Mouse (Mus musculus) MEL-GATA-1-ER (cell line): ENCODE measurements around the gene Rpl22.

Source experiments
- DNase-seq: peaks from one replicate; pipeline ENCODE4 v3.0.0-alpha.2; 2012; ENCODE audit warnings: low read depth; ENCODE audit errors: extremely low read depth

Rpl22 gene

DNA sequence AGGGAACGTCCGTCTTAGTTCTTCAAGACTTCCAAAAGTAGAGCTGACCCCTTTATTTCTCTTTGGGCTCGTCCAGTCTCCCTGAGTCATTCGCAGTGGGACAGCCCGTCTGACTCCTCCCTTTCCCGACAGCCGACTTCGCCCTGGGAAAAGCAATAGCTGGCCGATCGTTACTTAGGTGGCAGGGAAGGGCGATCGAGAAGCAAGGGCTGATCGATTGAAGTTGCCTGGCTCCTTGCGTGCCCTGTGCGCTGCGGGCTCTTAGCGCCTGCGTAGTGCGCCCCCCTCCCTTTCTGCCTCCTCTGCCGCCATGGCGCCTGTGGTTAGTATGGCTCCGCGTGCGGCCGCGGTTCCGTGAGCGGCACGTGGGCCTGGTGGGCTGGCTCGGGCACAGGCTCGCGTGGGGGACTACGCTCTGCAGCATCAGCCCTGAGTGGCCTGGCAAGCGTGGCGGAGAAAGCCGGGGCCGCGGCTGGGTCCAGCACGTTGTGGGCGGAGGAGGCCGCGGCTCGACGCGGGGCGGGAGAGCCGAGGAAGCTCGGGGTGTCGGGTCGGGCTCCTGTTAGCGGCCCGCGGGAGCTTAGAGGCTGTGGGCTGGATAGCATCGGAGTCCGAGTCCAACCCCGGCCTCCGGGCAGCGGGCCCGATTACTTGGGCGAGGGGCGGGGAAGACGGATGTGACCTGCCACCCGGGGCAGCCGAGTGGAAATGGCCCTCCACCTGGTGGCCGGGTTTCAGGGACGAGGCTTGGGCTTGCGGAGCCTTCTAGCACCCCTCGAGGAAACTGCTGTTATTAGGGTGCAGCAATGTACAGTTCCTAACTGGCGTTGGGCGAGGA lies at the start of gene Rpl22:
Gene Rpl22 (plus strand): TSS at position 169 of the 838 bp plus-strand sequence.
- DNase-seq = peak; percentile 95

GRCm38 (mm10) chr4:152276389-152277347 lies 48.9 kb upstream of the Rpl22 start:
- DNase-seq = no peak

- no peak for DNase-seq
These were observed 47.6 kb upstream of the Rpl22 start for GRCm38 (mm10) chr4:152277916-152278315.

- DNase-seq = no peak
These were observed 46.6 kb upstream of the Rpl22 start for GRCm38 (mm10) chr4:152278986-152279385.

DNA sequence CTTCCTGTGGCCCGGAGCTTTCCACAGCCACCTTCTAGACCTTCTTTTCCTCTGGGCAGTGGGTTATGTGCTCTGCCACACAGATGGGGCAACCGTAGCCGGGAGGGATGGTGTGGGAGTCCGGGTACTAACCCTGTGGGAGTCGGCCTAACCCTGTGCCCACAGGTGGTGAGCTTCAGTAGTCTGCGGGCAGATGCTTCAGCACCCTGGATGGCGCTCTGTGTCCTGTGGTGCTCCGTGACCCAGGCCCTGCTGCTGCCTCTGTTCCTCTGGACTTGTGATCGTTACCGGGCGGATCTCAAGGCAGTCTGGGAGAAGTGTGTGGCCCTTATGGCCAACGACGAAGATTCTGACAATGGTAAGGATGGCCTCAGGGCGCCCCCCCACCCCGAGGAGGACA lies 43.9 kb upstream of the Rpl22 start:
- DNase-seq = no peak

DNA sequence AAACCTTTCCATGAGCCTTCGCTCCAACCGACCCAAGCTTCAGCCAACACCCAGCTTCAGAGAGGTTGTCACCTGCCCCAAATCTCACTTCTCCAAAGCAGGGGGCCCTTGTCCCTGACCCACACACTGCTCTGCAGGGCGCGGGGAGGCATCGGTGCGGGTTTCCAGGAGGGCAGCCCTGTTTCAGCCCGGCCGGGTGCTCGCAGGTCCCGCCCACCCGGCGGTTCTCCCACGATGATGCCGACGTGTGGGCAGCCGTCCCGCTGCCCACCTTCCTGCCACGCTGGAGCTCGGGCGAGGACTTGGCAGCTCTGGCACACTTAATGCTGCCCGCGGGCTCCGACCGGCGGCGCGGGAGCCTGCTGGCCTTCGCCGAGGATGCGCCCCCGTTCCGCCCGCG lies 42.8 kb upstream of the Rpl22 start:
- DNase-seq = no peak

DNA sequence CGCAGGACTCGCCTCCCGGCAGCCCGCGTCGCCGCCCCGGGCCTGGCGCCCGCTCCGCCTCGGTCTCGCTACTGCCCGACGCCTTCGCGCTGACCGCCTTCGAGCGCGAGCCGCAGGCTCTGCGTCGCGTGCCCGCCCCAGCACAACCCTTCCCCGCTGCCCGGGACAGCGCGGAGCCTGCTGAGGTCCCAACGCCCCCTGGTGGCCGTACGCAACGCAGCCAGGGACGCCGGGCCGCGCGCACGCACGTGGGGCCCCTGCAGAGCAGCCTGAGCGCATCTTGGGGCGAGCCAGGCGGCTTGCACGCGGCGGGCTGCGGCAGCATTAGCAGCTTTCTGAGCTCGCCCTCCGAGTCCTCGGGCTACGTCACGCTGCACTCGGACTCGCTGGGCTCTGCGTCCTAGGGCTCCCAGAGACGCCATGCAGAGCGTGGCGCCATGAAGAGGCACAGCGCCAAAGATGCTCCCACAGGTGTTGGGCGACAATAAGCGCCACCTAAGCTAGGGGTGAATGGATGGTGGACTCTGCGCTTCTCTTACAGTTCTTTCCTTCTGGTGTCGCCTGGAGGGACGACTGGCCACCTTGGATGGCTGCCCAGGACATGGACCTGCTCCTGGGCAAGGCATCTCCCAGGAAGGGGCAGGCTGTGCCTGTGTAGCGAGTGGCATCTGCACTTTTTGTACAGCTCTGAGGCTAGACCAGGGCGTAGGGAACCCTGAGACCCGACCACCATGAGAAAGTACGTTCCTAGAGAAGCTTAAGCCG lies 42.2 kb upstream of the Rpl22 start:
- DNase-seq = no peak

GRCm38 (mm10) chr4:152285505-152285904 lies 40.0 kb upstream of the Rpl22 start:
- no peak for DNase-seq

DNA sequence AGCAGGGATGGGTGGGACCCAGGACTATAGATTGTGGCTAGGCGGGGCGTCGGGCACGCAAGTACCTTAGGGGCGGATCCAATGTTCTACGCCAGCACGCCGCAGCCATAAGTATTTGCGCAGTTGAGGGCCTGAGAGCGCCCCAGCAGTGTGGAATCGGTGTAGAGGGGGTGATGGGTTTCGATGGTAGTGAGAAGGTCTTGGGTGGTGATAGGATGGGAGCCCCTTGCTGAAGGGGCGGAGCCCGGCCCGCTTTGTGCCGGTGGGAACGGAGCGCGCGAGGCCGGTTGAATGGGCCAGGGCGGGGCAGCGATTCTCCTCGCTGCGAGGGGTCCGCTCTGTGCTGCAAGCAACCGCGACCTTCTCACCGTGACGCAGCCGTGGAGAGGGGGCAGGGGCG lies 39.4 kb upstream of the Rpl22 start:
- no peak for DNase-seq

- DNase-seq = no peak
These were observed 38.7 kb upstream of the Rpl22 start for GRCm38 (mm10) chr4:152286887-152287286.

GRCm38 (mm10) chr4:152287317-152288120 lies 38.0 kb upstream of the Rpl22 start:
- no peak for DNase-seq

DNA sequence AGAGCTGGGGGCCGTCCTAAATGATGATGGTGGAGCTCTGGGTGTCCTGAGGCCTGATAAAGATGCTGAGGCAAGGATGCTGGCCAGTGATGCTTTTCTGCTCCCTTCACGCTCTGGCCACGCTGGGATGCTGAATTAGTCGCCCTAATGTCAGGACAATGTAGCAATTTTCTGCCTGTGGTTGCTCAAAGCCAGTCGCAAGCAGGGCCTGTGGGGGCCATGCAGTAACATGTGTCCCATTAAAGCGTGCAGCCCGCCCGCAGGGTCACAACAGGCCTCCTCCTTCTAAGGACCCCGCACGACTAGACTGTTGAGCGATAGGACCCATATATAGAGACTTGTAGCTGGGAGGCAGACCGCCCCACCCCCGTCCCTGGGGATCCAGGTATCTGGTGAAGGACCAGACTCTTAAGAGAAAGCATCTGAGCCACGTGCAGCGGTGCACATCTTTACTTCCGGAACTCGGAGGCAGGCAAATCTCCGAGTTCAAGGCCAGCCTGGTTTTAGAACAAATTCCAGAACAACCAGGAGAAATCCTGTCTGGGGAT lies 37.1 kb upstream of the Rpl22 start:
- no peak for DNase-seq

- no peak for DNase-seq
These were observed 35.2 kb upstream of the Rpl22 start for GRCm38 (mm10) chr4:152290385-152290784.

DNA sequence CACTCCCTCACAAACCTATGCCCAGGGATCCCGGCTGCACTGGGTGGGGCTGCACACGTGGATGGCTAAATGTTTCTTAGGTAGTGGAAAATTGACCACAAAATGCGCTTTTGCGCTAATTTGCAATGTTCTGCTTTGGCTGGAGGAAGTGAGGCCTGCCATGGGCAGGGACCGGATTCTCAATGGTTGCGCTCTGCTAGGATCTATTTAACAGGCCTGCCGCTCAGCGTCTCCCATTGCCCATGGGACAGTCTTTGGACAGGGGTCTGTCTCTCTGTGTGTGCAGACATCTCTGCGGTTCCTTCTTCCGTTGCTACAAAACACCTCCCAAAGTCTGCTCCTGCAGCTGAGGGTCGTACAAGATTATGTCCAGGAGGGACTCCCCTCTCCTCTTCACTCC lies 34.6 kb upstream of the Rpl22 start:
- DNase-seq = no peak

DNA sequence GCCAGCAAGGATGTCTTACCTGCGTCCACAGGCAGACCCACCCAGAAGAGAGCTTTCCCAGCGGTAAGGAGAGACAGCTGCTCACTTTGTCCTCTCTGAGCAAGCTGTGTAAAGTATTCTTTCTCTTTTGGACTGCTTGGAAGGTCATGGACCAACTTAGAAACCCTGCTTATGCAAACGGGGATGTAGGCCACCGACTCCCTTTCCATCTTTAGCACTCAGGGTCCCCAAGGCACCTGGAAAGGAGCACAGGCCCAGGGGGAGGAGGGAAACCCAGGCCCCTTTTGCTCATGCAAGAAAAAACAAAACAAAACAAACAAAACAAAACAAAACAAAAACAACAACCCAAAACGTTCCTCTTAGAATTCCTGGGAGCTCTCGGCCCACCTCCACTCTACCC lies 34.0 kb upstream of the Rpl22 start, which contains the start of gene Hes3:
Gene Hes3 (minus strand): TSS at position 101 of the 400 bp plus-strand sequence.
- DNase-seq = no peak

DNA sequence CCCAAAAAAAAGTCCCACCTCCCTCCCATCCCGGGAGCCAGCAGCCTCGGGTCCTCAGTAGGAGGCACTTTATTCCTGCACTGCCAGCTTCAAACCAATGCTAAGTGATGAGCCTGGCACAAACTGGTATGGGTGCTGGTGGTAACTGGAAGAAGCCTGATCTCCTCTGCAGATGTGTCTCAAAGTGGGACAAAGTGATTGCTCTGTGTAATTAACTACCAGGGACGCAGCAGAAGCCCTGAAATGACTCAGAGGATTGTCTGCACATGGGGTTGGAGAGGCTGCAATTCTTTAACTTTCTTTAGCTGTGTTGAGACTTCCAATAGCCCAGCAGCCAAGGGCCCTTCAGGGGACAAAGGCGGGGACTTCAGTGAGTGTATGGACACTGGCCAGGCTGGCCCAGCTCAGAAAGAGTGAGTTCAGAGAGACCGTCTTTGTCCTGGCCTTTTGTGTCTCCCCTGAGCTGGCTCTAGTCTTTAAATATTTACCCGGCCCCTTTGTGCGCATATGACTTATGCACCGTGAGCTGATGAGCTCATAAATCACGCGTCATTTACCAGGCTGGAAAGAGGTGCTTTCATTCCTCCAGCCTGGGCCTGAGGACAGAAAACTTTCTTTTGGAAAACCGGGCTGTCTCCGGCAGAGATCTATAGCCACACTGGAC lies 33.3 kb upstream of the Rpl22 start:
- DNase-seq = no peak

GRCm38 (mm10) chr4:152294188-152294929 lies 31.2 kb upstream of the Rpl22 start:
- no peak for DNase-seq

GRCm38 (mm10) chr4:152295916-152296315 lies 29.6 kb upstream of the Rpl22 start:
- peak; percentile 93 for DNase-seq

DNA sequence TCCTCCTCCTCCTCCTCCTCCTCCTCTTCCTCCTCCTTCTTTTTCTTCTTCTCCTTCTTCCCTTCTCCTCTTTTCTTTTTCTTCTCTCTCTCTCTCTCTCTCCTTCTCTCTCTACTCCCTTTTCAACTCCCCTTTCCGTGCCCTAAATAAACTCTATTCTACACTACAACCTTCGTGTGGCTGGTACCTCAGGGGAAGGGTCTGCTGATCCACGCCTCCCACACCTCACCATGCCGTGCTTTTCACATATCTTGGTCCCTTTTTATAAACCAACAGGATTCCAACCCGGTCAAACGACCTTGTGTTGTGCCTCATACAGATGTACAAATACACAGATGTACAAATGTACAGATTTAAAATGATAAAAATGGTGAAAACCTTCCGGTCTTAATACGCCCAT lies 29.2 kb upstream of the Rpl22 start:
- DNase-seq = no peak
